Mouse (Mus musculus): Measurements from ENCODE around the gene Selenos.

DNA sequence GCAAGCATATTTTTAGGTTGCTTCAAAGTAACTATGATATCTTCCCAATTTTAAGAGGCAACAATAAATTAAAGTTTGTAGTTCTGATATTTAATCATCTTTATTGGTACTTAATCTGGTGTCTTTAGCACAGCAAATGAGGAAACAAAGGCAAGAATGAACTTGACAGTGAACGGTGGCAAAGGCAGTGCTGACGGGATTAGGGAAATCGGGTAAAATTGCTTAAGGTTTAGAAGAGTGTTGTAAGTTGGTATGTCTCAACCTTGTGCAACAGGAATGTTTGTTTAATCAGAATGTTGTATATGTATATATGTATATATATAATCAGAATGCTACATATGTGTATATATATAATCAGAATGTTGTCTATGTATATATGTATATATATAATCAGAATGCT lies 54.7 kb downstream of the Selenos start:
- TF ChIP-seq POLR2A (IDR thresholded peaks at IDR 0.05; ENCODE audit: control insufficient read depth, low read depth, low read length) (no peak), CTCF (IDR thresholded peaks at IDR 0.05; ENCODE audit: control insufficient read depth, insufficient read depth, insufficient replicate concordance, low read depth, low read length) (no peak)
